Mouse (Mus musculus) intestine, embryonic 14.5 days (tissue): ENCODE measurements around the gene Myl3. TPM values are rescaled to one million over a fixed set of nuclear protein-coding genes. Genes with fewer than 3 reads are reported as not detected.

Experiments
- ATAC-seq: fragments of 200-750 bp; cut with Nextera tagmentation; replicated peaks from 2 replicates; pipeline ENCODE4 v1.8.0; 2017; ENCODE audit warnings: low read depth, moderate number of reproducible peaks, moderate TSS enrichment, moderate library complexity; ENCODE audit not compliant: low FRiP score, low TSS enrichment
- DNase-seq: peaks from one replicate; pipeline ENCODE4 v3.0.0-alpha.2; 2018; ENCODE audit warnings: low spot score
- H3K27ac ChIP-seq: fragments of 300-500 bp; sonication (generic); 2 replicates; pipeline ENCODE4 v1.5.1; 2014; ENCODE audit warnings: low read depth, mild to moderate bottlenecking, control low read depth
- H3K27me3 ChIP-seq: fragments of 300-500 bp; sonication (generic); replicated peaks from 2 replicates; pipeline ENCODE4 v1.6.1; 2014; ENCODE audit warnings: low read length, control low read depth; ENCODE audit not compliant: control insufficient read depth, insufficient read depth
- H3K36me3 ChIP-seq: fragments of 300-500 bp; sonication (generic); 2 replicates; pipeline ENCODE4 v1.6.1; 2014; ENCODE audit warnings: low read length, control low read depth; ENCODE audit not compliant: control insufficient read depth, insufficient read depth
- H3K4me1 ChIP-seq: fragments of 300-500 bp; sonication (generic); replicated peaks from 2 replicates; pipeline ENCODE4 v1.6.1; 2014; ENCODE audit warnings: low read length, control low read depth, mixed read lengths; ENCODE audit not compliant: control insufficient read depth, insufficient read depth
- H3K4me2 ChIP-seq: fragments of 300-500 bp; sonication (generic); 2 replicates; pipeline ENCODE4 v1.6.1; 2014; ENCODE audit warnings: low read length
- H3K4me3 ChIP-seq: fragments of 300-500 bp; sonication (generic); 2 replicates; pipeline ENCODE4 v1.5.1; 2014; ENCODE audit warnings: low read depth, low read length, control low read depth, mixed read lengths
- H3K9ac ChIP-seq: fragments of 300-500 bp; sonication (generic); 2 replicates; pipeline ENCODE4 v1.6.1; 2014; ENCODE audit warnings: mild to moderate bottlenecking, low read length
- H3K9me3 ChIP-seq: fragments of 300-500 bp; sonication (generic); 2 replicates; pipeline ENCODE4 v1.6.1; 2016; ENCODE audit warnings: low read length, control low read depth; ENCODE audit not compliant: control insufficient read depth
- WGBS: fragments of 180-500 bp; shearing (Covaris S2); extraction: QIAGEN DNeasy Blood & Tissue Kit; methylation state at CpG from one replicate; pipeline ENCODE4 v1.1.7; 2014; 5-methylcytosine and 5-hydroxymethylcytosine counted together
- polyA plus RNA-seq: library from polyadenylated mRNA; unstranded; fragments of >200 nt; fragmentation: Nextera tagmentation; extraction: Ambion mirVana; gene quantifications from 2 replicates; pipeline ENCODE4 v1.2.1, GENCODE M21; 2014

Myl3 gene
- polyA plus RNA-seq, 1 experiment from 2014 or later = 0.23 TPM

- Histone ChIP-seq H3K4me2 (no peak overlapping the region), H3K27me3 (no peaks in the 10 kb centered on the region), H3K36me3 (peaks cover 13% of the 10 kb centered on the region), H3K4me3 (no peak overlapping the region), H3K9ac (no peak overlapping the region), H3K4me1 (peaks cover 4% of the 10 kb centered on the region; the same call in 1 of the 2 replicates), H3K27ac (no peak overlapping the region), H3K9me3 (no peaks in the 10 kb centered on the region)
- 71% methylated on average over 3 of the region's 3 CpGs for WGBS
- DNase-seq (no peak), ATAC-seq (no peak)
Measured at GRCm38 (mm10) chr9:110718810-110719209, 22.9 kb upstream of the Myl3 start.

GRCm38 (mm10) chr9:110719977-110720376 is 21.7 kb upstream of the Myl3 start:
- Histone ChIP-seq H3K9me3 (no peaks in the 10 kb centered on the region), H3K27ac (no peak overlapping the region), H3K27me3 (no peaks in the 10 kb centered on the region), H3K4me1 (peaks cover 4% of the 10 kb centered on the region; the same call in 1 of the 2 replicates), H3K36me3 (peaks cover 25% of the 10 kb centered on the region), H3K4me3 (no peak overlapping the region), H3K4me2 (no peak overlapping the region), H3K9ac (0 out of 2 replicates have a peak overlapping the region, but pooled peaks have one; percentile 6)
- no peak for ATAC-seq
- no peak for DNase-seq
- whole genome bisulfite sequencing = 49% methylated on average over 5 of the region's 5 CpGs

DNA sequence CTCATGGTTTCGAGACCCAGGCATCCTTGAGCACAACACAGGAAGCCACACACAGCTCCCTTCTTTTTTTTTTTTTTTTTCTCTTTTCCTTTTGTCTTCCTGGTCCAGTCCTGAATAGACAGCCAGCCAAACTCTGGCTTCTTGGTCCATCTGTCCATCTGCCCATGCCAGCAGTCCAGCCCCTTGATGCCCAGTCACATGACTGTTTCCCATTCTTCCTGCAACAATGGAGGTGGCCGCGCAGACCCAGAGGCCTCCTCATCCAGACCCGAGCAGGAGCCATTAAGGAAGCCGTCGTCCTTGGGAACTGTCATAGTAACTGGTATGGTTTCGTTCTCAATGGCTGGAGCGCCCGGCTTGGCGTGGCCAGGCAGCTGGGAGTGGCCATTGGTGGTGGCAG is 19.6 kb upstream of the Myl3 start:
- 85% methylated on average over 10 of the region's 10 CpGs for WGBS
- H3K4me1 ChIP-seq = peaks cover 4% of the 10 kb centered on the region; the same call in 1 of the 2 replicates

DNA sequence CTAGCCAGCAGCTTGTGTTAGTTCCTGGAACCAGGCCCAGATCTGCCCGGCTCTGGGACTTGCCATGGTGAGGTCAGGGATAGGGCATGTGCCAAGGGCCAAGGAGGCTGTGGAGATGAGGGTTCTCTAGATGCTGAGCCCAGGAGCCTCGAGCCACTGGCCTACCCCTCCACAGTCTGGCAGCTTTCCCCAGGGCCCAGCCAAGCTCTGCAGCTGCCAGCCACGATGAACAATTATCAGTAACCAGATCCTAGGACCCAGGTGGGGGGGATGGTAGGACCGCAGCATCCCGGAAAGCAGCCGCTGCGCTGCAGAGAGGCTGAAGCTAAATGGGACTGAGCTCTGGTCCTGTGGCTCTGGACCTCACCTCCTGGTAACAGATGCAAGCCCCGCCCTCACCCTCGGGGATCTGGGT is 15.9 kb upstream of the Myl3 start:
- H3K27ac ChIP-seq = no peak overlapping the region
- WGBS = 24% methylated on average over 9 of the region's 9 CpGs
- no peak overlapping the region for H3K4me3 ChIP-seq
- no peaks in the 10 kb centered on the region for H3K9me3 ChIP-seq
- no peak overlapping the region for H3K4me2 ChIP-seq
- 0 out of 2 replicates have a peak, but pooled peaks cover 6% of the 10 kb centered on the region for H3K27me3 ChIP-seq
- H3K4me1 ChIP-seq = no peaks in the 10 kb centered on the region
- ATAC-seq = no peak
- H3K36me3 ChIP-seq = peaks cover 64% of the 10 kb centered on the region
- no peak for DNase-seq
- H3K9ac ChIP-seq = no peak overlapping the region

More for the DNA sequence above, 19.6 kb upstream of the Myl3 start:
- DNase-seq (no peak), ATAC-seq (no peak)
- H3K27me3 ChIP-seq = no peaks in the 10 kb centered on the region
- no peak overlapping the region for H3K9ac ChIP-seq
- H3K4me3 ChIP-seq = no peak overlapping the region
- no peak overlapping the region for H3K4me2 ChIP-seq
- no peaks in the 10 kb centered on the region for H3K9me3 ChIP-seq
- H3K36me3 ChIP-seq = peaks cover 37% of the 10 kb centered on the region
- H3K27ac ChIP-seq = no peak overlapping the region

DNA sequence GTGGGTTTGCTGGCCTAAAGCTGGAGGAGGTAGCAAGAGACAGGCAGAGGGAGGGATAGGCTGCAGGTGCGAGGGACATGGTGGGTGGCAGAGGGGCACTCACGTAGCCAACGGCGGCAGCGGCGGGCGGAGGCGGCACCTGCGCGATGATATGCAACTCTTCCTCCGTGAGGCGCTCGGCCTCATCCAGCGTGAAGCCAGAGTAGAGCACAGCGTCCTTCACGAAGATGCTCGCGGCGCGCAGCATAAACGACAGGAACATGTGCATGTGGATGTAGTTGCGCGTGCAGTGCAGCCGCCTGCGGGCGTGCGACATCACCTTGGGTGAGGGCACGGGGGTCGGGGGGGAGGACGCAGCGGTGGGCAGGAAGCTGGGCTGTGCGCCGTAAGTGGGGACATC is 14.8 kb upstream of the Myl3 start:
- 29% methylated on average over 33 of the region's 33 CpGs for WGBS
- Histone ChIP-seq H3K36me3 (peaks cover 60% of the 10 kb centered on the region), H3K9me3 (no peaks in the 10 kb centered on the region), H3K27ac (no peak overlapping the region), H3K4me3 (no peak overlapping the region), H3K4me2 (no peak overlapping the region; the same call in 1 of the 2 replicates), H3K4me1 (peaks cover under 1% of the 10 kb centered on the region), H3K27me3 (0 out of 2 replicates have a peak, but pooled peaks cover 6% of the 10 kb centered on the region), H3K9ac (no peak overlapping the region)
- DNase-seq (no peak), ATAC-seq (no peak)

- 28% methylated on average over 8 of the region's 8 CpGs for WGBS
- H3K9me3 ChIP-seq = no peaks in the 10 kb centered on the region
- ATAC-seq (no peak), DNase-seq (peak; percentile 78)
- H3K4me2 ChIP-seq = no peak overlapping the region
- peaks cover 40% of the 10 kb centered on the region for H3K36me3 ChIP-seq
- no peak overlapping the region for H3K4me3 ChIP-seq
- no peak overlapping the region for H3K27ac ChIP-seq
- H3K4me1 ChIP-seq = peaks cover 23% of the 10 kb centered on the region
- no peak overlapping the region for H3K9ac ChIP-seq
- 0 out of 2 replicates have a peak, but pooled peaks cover 6% of the 10 kb centered on the region for H3K27me3 ChIP-seq
Measured at GRCm38 (mm10) chr9:110729841-110730240, 11.8 kb upstream of the Myl3 start.

- Histone ChIP-seq H3K27ac (no peak overlapping the region), H3K36me3 (peaks cover 29% of the 10 kb centered on the region), H3K4me3 (no peak overlapping the region), H3K9ac (no peak overlapping the region), H3K4me1 (peaks cover 31% of the 10 kb centered on the region), H3K4me2 (no peak overlapping the region), H3K27me3 (0 out of 2 replicates have a peak, but pooled peaks cover 6% of the 10 kb centered on the region), H3K9me3 (no peaks in the 10 kb centered on the region)
- DNase-seq (no peak), ATAC-seq (no peak)
- 55% methylated on average over 4 of the region's 4 CpGs for WGBS
Measured at GRCm38 (mm10) chr9:110731859-110732258, 9.8 kb upstream of the Myl3 start.

GRCm38 (mm10) chr9:110732623-110733022 is 9.0 kb upstream of the Myl3 start:
- peak overlapping the region; percentile 52 for H3K4me2 ChIP-seq
- no peaks in the 10 kb centered on the region for H3K9me3 ChIP-seq
- peak overlapping the region; percentile 24 for H3K27ac ChIP-seq
- DNase-seq = peak; percentile 81
- H3K36me3 ChIP-seq = peaks cover 21% of the 10 kb centered on the region
- H3K9ac ChIP-seq = no peak overlapping the region; the same call in 1 of the 2 replicates
- H3K27me3 ChIP-seq = 0 out of 2 replicates have a peak, but pooled peaks cover 5% of the 10 kb centered on the region
- WGBS = under 1% methylated on average over 26 of the region's 26 CpGs
- peak overlapping the region; percentile 27 for H3K4me3 ChIP-seq
- peaks cover 35% of the 10 kb centered on the region for H3K4me1 ChIP-seq
- peak; percentile 89 for ATAC-seq

GRCm38 (mm10) chr9:110733102-110733501 is 8.6 kb upstream of the Myl3 start:
- Histone ChIP-seq H3K4me2 (peak overlapping the region; percentile 52), H3K9me3 (no peaks in the 10 kb centered on the region), H3K4me1 (peaks cover 35% of the 10 kb centered on the region), H3K27me3 (0 out of 2 replicates have a peak, but pooled peaks cover under 1% of the 10 kb centered on the region), H3K27ac (peak overlapping the region; percentile 24), H3K9ac (no peak overlapping the region; the same call in 1 of the 2 replicates), H3K36me3 (peaks cover 17% of the 10 kb centered on the region), H3K4me3 (peak overlapping the region; percentile 27)
- WGBS = 7% methylated on average over 8 of the region's 8 CpGs
- DNase-seq (no peak), ATAC-seq (peak; percentile 16; the same call in 1 of the 2 replicates)
